Mouse (Mus musculus) cerebellum, adult 8-10 months (tissue): ENCODE data around the gene Arhgef28.

Experiments used
- DNase-seq: peaks from one replicate; pipeline ENCODE4 v3.0.0; 2022

Arhgef28 gene

DNA sequence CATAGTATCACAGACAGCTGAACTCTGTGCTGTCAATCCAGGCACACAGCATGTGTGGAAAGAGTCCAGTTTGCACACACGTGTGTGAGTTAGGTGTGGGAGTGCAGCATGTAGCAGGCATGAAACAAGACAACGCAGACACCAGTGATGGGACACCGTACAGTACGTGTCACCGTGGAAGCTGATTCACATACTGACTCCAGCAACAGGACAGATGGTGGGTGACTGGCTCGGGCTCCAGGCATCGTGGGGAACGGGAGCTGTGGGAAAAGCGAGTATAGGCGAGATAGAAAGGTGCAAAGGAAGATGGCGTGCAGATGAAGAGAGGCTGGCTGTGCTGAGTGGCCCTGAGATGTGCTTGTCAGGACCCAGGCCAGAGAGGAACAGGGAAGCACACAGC, 23.9 kb downstream of the Arhgef28 start:
- DNase-seq: no peak

DNA sequence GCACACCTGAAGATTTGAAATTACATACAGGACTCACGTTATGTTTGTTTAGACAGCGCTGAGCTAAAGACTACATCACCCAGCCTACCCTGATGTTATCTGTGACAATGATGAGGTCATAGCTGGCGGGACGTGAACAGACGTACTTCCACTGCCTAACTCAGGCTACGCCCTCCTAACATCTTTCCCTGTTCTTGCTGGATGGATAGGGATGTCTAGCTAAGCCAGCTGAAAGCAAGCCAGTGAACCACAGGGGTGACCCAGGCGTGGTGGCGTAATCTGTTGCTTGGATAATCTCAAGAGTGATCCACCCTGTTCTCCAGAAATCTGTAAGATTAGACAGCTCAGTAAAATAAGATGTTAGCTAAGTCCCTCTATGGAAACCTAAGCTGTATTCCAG, 25.6 kb downstream of the Arhgef28 start:
- DNase-seq: no peak

- no peak for DNase-seq
Measured at GRCm38 (mm10) chr13:98175323-98176007, 30.8 kb downstream of the Arhgef28 start.

GRCm38 (mm10) chr13:98173008-98173407, 33.2 kb downstream of the Arhgef28 start:
- DNase-seq: no peak

GRCm38 (mm10) chr13:98172365-98172764, 33.9 kb downstream of the Arhgef28 start:
- DNase-seq: no peak

GRCm38 (mm10) chr13:98171706-98172105, 34.5 kb downstream of the Arhgef28 start:
- DNase-seq: no peak

DNA sequence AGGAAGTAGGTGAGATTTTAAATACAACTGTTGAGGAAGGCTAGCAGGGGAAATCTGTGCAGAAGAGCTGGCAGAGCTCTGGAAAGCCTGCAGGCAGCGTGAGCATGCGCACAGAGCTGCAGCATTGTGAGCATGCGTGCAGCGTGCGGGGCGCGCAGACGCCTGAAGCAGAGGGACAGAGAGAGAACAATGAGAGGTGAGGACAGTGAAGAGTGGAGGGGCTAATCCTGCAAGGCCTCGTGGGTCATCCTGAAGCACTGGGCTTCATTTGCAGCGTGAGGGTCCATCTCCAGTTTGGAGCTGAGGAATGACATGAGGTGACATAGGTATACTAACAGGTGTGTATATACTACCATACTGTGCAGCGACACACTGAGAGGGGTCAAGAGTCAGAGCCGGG, 35.0 kb downstream of the Arhgef28 start:
- peak; percentile 3 for DNase-seq

DNA sequence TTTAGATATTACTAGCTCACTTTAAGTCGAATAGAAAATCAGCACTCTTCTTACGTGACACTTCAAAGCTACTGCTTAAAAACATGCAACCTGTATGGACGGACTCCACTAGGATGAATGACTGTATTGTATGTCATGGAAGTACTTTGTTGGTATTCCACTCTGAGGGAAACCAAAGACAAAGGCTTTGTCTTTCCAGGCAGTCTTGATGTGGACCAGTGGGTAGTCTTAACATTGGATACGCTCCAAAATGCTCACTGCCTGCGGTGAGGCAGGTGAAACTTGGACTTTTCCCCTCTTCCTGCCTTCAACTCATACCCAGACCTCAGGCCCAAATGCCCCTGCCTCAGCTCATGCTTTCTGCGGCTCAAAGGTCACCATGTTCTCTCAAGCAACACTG, 41.4 kb downstream of the Arhgef28 start:
- DNase-seq: no peak

GRCm38 (mm10) chr13:98161496-98161895, 44.7 kb downstream of the Arhgef28 start:
- DNase-seq: no peak

- no peak for DNase-seq
Measured at GRCm38 (mm10) chr13:98156656-98157055, 49.6 kb downstream of the Arhgef28 start.

GRCm38 (mm10) chr13:98152759-98153158, 53.5 kb downstream of the Arhgef28 start:
- no peak for DNase-seq

GRCm38 (mm10) chr13:98147532-98147931, 58.7 kb downstream of the Arhgef28 start:
- no peak for DNase-seq

- DNase-seq: no peak
Measured at GRCm38 (mm10) chr13:98146573-98147160, 59.6 kb downstream of the Arhgef28 start.

- no peak for DNase-seq
Measured at GRCm38 (mm10) chr13:98145310-98145709, 60.9 kb downstream of the Arhgef28 start.

DNA sequence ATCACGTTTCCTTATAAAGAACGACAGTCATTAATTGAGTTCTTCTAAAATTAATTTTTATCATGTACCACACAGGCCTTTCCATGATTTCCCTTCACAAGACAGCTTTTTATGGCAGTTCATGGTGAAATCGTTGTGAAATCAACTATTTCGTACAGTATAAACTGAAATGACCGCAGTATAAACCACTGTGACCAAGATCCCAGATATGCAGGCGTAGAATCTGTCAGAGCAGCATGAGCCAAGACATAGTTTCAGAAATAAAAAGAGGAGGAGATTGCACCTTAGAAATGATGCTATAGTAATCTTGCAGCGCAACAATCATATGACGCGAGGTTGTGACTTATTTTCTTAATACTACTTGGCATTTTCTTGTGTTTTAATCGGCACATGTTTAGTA, 63.2 kb downstream of the Arhgef28 start:
- no peak for DNase-seq

- no peak for DNase-seq
Measured at GRCm38 (mm10) chr13:98140626-98141025, 65.6 kb downstream of the Arhgef28 start.

- DNase-seq: no peak
Measured at GRCm38 (mm10) chr13:98138786-98139185, 67.5 kb downstream of the Arhgef28 start.

DNA sequence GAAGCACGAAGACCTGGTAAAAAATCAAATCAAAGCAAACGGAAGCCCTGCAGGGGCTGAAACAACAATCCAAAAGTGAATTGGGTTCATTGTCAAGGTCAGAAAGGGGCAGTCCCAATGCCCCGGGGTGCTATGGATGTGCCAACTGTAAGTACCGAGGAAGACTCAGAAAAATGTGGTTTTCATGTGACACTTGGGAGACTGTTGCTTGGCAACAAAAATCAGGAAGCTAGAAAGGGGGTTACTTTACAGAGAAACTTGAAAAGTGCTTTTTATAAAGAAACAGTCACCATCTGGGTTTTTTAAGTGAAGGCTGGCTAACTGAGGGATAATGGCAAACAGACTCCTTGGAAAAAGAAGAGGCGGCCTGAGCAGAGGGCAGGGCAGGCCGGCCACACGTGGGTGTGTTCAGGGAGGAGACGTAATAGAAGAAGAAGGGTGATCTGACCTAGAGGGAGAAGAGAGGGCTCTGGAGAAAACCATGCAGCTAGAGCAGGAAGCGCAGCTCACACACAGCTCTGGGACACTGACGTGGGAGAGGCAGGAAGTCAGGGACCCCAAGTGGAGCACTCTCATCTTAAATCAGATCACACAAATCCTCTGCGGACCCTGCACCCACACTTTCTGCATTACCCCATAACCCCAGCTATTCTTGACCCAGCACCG, 70.2 kb downstream of the Arhgef28 start:
- no peak for DNase-seq

- DNase-seq: no peak
Measured at GRCm38 (mm10) chr13:98132951-98133350, 73.3 kb downstream of the Arhgef28 start.

DNA sequence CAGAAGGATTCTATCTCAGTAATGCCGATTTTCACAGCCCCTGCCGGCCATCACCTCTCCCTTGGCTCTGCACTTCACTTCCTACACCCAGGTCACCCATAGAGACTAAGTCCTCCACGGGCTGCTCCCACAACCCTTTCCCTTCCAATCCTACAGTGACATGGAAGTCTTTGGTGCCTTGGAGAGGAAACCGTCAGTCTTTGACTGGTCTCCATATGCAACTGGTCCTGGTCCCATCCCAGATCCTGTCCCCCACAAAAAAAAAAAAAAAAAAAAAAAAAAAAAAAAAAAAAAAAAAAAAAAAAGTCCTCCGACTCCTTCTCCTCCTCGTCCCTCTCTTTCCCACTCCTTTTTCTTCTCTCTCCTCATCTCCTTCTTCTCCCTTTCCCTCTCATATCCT, 74.0 kb downstream of the Arhgef28 start:
- no peak for DNase-seq

GRCm38 (mm10) chr13:98125666-98126065, 80.6 kb downstream of the Arhgef28 start:
- no peak for DNase-seq

GRCm38 (mm10) chr13:98124113-98124745, 82.0 kb downstream of the Arhgef28 start:
- DNase-seq: no peak

DNA sequence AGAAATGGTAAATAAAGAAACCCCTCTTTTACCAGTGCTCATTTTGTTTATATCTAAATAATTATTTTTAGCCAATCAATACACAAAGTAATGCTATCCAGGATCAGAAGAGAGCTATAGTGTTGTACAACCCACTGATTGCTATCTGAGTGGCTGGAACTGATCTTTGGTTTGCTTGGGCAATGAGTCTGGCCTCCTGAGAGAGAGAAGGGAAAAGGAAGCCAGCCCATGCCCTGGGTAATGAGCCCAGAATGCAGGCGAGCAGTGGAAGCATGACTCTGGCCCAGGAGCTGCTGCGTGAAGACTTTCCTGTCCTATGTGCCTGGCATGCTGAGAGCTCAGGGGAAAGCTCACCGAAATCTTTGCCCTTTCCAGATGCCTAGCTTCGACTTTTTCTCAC, 83.5 kb downstream of the Arhgef28 start:
- no peak for DNase-seq

DNA sequence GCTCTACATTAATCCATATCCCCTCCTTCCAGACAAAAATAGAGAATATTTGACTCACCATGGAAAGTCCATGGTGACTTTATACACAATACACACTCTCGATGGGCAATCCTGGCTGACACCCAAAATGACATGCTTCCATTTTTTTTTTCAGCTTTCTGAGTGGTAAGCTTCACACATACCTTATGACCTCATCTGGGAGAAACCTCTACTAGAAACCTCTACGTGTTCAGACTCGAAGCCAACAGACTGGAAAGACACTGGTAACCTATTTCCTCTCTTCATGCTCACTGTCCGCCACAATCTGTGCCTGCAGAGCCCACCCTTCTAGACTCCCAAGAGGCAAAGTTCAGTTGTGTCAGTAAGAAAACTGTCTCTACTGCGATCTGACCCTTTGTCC, 84.2 kb downstream of the Arhgef28 start:
- DNase-seq: no peak
